Mouse (Mus musculus): ENCODE measurements around the gene Klhl10.

Gene Klhl10

DNA sequence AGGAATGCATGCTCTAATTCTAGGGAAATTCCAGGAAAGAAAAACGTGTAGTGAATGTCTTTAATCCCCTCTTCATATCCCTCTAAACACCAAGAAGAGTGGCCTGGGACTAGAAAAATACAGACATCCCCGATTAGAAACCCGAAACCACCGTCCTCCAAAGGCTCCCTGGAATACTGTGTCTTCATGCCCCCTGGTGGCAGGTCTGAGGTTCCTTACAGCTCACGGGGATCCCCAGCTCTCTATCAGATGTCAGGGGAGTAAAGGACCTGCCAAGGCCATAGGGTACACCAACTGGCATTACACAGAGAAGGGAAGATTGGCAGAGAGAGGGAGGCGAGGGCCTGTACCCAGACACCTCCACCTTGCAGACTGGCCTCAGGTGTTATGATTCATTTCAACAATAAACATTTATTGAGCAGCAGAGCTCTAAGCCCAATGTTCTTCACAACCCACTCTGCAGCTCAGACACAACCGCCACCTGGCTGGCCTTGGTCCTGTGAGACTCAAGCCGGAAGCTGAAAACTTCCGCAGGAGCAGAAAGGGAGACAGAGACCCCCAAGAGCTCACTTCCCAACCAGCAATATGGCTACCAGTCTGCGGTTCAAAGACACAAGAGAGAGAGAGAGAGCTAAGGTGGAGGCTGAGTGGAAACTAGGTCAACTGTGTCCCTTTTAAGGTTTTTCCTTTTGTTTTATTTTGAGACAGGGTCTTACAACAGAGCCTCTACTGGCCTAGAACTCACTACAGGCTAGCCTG is 33.5 kb upstream of the Klhl10 start:
- intact Hi-C loops (cut with DNase I) = loop anchor here (2.0 kb wide), 1 partner anchor 45 kb away; no protein-coding TSS in a partner anchor

DNA sequence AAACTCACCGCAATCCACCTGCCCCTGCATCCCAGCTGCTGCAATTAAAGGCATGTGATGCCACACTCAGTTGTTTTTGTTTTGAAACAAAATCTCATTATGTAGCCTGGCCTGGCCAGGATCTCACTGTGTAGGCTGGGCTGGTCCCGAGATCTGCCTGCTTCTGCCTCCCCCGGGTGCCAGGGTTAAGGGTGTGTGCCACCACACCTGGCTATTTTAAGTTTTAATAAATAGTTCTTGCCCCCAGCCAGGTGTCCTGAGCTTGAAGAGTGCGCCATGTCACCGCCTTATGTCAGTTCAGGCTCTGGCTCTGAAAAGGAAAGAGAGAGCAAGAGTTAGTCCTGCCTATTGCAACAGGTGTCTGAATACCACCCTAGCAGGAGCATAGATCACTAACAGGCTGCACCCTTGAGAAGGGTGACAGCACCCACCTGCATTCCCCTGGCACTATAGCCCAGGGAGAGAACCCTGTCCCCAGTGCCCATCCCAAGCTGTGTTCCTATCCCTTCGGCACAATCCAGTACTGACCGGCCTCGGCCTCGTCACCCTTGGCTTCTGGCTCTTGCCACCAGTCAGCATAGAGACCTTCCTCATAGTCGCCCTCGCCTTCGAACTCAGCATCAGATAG is 32.8 kb upstream of the Klhl10 start:
- intact Hi-C loops (cut with DNase I) = loop anchor here (2.0 kb wide), 1 partner anchor 46 kb away; no protein-coding TSS in a partner anchor

DNA sequence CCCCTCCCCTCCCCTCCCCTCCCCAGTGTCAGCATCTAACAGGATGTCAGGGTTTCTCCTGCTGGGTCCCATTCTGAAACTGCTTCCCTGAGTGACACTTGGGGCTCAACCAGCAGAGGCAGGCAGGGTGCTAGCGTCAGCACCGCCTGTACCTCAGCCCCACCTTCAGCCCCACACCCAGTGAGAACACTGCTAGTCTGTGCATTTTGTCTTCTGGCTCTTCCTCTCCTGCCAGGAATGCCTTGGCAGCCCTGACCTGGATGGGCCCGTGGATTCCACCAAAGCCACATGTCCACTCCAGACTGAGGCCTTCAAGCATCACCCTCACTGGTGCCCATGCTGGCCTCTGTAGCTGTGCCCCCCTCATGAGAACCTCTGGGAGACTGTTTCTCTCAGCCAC is 32.0 kb upstream of the Klhl10 start:
- intact Hi-C loops (cut with DNase I) = loop anchor here (2.0 kb wide), 1 partner anchor 47 kb away; no protein-coding TSS in a partner anchor

DNA sequence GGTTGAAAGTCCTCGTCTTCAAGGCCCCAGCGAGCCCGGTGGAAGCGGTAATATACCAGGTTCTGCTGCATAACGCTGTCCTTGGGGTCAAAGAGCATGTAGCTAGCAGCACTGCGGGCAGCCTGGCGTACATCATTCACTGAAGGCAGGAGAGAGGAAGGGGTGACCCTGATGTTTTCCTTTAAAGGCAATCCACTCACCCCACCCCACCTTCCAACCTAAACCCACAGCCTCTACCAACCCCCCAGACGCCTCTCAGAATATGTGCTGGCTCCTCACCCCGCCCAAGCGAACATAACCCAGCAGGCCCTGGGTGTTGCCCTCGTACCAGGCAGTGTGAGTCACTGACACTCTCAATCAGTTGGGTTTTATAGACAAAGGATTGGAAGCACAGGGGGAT is 30.0 kb upstream of the Klhl10 start:
- intact Hi-C loops (cut with DNase I) = no loop called here

DNA sequence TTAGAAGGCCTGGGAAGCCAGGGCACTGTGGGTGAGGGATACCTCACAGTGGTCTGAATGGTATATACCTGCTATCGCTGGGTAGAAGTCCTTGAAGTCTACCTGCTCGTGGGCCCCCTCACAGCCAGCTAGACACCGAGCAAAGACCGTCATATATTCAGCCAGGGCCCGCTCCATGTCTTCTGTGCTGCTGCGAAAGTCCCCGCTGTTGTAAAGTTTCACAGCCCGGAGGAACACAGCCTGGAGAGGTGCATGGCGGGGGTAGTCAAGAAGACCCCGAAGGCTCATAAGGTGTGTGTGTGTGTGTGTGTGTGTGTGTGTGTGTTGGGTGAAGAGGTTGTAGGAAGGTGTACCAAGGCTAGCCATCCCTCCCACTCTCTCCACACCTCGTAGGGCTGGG is 28.2 kb upstream of the Klhl10 start:
- intact Hi-C loops (cut with DNase I) = no loop called here

DNA sequence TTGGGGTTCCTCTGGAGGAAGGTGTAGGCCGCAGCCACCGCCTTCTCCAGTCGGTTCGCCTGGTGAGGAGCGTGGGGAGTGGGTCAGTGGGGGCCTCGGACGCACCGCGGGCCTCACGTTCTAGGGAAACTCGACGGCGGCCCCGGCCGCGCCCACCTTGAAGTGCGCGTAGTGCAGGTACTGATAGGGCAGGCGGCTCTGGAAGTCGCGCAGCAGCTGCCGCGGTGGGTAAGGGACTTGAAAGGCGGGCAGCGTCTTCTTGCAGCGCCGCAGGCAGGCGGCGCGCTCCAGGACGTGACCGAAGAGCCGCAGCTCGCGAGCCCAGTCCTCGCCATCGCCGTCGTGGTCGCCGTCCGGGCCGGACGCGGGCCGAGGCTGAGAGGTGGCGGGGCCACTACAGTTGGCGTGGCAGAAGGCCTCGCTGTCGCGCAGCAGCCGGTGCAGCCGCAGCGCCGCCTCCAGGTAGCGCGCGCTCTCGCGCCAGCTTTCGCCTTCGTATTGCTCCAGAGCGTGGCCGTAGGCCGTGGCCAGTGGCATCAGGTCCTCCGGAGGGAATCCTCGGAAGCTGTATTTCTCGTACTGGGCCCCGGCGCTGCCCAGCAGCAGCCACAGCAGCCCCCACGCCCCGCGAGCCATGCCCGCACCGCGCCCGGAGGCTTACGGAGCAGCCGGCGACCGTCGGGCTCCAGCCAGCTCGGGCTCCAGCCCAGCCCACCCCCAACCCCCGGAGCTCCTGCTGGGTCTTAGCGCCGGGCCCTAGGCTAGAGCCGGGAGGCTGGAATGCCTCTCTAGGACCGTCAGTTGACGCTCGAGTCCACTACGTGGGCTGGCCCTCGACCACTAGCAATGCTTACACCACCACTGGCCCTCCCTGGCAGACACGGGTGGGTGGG is 27.4 kb upstream of the Klhl10 start, which contains the start of gene P3h4:
Gene P3h4, minus strand, starts transcription at position 816 of the 893 bp plus-strand sequence.
- intact Hi-C loops (cut with DNase I) = no loop called here

DNA sequence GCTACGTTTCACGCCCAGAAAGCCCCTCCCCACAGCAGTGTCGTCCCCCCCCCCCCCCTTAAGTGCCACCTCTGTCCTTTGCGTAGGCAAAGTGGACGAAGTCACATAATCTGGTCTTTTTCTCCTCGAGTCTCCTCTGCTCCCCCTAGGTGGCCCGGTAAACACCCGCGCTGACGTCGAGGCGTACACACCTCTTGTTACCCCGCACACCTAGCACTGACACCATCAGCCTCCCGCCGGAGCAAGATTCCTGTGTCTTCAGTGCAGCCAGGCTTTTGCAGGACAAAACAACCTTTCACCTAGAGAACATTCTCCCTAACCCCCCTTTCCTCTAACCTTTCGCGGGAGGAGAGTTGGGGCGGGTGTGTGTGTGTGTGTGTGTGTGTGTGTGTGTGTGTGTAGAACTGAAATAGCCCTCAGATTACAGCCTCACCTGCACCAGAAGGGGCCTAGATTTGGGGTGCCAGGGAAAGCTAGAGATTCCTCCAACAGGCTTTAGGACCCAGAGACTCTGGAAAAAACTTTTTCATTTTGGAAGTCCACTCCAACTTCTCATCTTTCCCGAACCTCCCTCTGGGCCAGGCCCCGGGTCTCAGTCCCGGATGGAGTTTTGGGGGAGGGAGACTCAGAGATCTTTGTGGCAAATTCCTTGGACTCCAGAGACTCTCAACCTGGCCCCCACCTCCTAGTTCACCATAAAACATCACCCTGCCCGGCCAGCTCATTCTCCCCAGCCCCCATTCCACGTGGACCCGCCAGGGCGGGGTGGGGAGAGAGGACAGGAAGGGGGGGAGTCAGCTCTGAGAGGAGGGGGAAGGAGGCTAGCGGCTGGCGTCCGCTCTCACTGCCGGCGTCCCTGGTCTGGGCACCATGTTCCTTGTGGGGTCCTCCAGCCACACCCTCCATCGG is 26.5 kb upstream of the Klhl10 start, which contains the start of gene Fkbp10:
Gene Fkbp10, plus strand, starts transcription at position 784 of the 909 bp plus-strand sequence.
- intact Hi-C loops (cut with DNase I) = no loop called here

DNA sequence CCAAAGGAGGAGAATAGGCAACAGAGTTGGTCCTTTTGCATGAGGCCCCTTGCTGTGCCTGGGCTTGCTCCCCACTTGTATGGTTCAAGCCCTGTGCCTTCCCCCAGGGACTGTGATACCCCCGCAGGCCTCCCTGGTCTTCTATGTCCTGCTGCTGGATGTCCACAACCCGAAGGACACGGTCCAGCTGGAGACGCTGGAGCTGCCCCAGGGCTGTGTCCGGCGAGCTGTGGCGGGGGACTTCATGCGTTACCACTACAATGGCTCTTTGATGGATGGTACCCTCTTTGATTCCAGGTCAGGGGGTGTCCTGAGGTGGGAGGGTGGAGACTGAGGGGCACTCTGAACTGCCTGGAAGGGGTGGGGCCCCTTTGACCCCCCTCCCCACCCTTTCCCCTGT is 20.2 kb upstream of the Klhl10 start:
- intact Hi-C loops (cut with DNase I) = no loop called here

DNA sequence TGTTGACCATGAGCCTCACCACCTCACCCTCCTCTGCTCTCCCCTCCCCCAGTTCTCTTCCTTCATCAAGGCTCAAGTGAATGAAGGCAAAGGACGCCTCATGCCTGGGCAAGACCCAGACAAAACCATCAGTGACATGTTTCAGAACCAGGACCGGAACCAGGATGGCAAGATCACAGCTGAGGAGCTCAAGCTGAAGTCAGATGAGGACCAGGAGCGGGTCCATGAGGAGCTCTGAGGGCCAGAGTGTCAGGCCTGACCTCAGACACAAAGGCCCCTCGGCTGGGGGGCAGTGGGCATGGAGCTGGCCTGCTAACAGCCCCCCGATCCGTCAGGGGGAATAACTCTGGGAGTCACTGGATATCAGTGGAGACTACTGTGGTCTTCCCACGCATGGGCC is 17.9 kb upstream of the Klhl10 start:
- intact Hi-C loops (cut with DNase I) = no loop called here

DNA sequence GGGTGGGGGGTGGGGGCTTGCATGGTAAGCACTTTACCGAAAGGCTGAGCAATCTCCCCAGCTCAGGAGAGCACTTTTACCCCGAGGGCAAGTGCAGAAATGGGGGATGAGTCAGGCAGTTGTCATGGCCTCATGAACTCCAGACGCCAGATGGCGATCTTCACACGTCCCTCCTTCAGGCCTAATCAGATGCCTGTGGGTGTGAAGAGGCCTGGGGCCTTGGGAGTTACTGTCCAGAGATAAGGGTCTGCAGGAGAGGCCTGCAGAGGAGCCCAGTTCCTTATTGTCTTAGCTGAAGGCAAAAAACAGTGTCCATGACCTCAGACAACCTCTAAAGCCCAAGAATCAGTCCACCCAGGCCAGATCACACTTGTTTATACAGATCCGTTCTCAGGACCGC is 15.9 kb upstream of the Klhl10 start:
- intact Hi-C loops (cut with DNase I) = loop anchor here (2.0 to 5.0 kb wide), 3 partner anchors 46 to 275 kb away; partner anchors contain the start of gene Klhl11

DNA sequence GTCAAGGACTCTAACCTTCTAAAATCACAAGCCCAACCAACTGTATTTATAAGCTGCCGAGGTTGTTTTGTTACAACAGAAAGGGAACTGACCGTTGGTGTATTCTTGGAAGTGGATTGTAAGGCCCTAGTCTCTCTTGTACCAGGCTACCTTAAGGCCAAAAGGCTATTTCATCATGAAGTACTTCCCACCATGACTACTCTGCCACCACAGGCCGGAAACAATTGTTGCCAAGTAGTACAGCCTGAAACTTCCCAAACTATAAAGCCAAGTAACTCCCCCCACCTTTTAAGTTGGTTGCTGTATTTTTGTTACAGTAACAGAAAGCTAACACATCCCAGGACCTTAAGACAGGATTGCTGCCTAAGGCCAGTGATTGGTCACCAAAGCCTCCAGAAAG is 14.9 kb upstream of the Klhl10 start:
- intact Hi-C loops (cut with DNase I) = loop anchor here (2.0 to 5.0 kb wide), 3 partner anchors 45 to 274 kb away; partner anchors contain the start of gene Klhl11

DNA sequence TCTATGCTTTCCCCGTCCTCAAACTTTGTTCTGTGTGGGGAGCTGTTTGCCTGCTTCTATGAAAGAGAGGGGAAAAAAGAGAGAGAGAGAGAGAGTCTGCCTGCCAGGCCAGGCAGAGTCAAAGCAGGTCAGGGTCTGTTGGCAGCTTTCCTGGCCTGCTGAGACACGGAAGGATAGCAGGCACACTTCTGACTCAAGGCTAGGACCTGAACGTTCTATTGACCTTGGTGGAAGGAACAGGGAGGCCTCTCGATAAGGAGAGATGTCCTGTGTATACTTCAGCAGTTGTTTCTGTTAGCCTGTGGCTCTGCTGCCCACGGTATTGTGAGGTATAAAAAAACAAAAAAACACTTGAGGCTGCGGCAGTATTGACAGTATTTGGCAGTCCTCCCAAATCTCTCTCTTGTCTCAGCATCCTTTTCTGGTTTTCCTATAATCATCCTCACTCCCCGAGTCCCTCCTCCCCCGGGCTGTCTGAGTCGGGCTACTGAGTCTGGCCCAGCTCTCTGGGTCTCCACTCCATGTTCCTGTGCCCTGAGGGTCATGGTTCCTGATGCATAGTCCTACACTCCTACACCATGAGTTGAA is 13.0 kb upstream of the Klhl10 start:
- intact Hi-C loops (cut with DNase I) = loop anchor here (5.0 kb wide), 2 partner anchors 44 to 129 kb away; partner anchors contain the start of gene Klhl11

DNA sequence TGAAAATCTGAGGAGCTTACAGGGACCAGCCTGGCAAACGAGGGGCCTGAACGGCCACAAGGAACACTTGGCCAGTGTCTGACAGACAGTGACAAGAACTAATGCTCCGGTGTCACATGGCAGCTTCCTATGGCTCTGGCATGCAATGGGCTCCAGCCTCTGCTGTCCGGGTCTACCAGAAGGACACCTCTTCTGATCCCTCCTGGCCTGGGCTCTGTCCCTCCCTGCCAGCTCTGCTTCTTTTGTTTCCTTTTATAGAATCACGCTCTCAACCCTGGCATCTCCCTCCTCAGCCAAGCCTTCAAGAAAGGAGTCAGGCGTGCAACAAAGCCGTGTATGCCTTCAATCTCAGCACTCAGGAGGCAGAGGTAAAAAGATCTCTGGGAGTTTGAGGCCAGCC is 11.7 kb upstream of the Klhl10 start:
- intact Hi-C loops (cut with DNase I) = no loop called here

DNA sequence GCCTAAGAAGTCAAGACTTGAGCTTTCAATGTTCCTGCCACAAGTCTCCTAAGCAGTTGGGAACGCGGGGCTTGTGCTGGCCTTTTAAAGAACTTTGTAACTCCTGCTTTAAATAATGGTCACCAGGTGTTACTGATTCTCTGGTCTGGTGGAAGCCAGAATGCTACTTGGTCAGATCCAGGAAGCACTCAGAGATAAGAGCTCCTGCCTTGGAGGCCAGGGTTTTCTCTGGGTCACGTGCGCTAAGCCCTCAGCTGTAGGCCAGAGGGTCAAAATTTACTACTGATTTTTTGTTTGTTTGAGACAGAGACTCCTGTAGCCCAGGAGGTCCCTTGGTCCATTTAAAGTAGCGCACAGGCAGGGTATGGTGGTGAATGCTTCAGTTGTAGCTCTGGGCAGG is 9.7 kb upstream of the Klhl10 start:
- intact Hi-C loops (cut with DNase I) = no loop called here

DNA sequence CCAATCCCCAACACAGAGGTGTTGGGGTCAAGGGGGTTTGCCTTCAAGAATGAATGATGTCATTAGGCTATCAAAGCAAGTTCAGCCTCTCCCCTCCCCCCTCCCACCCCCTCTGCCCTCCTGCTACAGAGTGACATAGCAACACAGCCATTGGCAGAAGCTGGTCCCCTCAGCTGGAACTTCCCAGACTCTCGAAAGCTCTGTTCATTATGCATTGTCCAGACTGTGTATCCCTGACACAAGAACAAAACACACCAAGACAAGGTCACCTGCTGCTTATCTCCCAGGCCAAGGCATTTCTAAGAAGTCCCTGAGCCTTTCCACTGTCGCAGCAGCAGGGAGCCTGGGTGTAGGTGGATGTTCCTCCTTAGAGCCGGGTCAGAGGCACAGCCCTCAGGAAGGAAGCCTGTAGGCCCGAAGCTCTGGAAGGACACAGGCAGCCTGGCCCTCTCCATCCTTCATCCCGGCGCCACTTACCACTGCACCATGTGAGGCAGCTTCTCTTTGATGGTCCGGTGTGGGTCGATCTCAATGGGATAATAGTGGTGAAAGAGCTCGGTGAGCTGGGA is 6.0 kb upstream of the Klhl10 start:
- intact Hi-C loops (cut with DNase I) = no loop called here

DNA sequence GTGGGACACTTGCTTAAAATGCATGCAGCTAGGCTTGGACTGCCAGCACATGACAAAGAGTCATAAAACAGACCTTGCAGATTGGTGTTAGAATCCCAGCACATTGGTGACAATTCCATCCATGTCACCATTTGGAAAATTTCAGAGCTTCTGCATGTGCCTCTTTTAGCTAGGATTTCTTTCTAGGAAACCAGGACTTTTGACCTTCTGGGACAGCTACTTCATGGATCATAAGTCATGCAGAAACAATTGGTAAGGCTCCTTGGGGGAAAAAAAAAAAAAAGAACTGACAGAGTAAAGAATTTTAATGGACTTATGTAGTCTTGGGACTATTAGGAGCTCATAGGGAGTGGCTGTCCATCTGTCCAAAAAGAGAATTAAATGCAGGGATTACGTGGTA is 3.8 kb upstream of the Klhl10 start:
- intact Hi-C loops (cut with DNase I) = no loop called here

DNA sequence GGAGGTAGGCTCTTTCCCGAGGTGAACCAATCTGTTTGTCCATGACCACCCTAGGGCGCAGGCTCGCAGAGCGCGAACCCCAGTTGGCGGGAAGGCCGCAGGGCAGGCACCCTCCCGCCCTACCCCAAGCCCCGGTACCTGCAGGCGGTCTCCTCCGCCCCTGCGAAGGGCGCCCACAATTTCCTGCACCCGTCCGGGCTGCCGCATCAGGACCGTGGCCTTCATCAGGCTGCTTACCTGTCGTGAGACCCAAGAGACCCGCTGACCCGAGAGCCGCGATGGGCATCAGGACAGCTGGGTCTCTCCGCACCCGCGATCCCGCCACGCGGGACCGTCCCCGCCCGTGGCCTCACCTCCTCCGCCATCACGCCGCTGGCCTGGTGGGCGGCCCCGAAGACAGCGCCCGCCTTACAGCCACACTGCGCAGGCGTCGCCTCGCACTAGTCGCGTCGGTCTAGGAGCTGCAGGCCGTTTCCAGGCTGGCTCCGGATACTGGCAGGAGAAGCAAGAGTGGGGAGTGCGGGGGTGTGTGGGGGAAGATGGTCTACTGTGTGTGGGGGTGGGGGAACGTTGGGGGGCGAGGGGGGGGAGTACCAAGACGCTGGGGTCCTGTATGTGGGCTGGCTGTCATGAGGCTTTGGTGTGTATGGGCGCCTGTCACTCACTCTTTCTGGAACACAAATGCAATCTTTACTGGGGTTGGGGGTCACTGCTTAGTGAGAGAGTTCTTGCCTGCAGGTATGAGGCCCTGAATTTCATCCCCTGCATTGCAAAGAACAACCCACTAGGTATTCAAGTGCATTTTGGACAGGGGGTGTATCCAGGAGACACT is 810 bp upstream of the Klhl10 start:
- intact Hi-C loops (cut with DNase I) = no loop called here

DNA sequence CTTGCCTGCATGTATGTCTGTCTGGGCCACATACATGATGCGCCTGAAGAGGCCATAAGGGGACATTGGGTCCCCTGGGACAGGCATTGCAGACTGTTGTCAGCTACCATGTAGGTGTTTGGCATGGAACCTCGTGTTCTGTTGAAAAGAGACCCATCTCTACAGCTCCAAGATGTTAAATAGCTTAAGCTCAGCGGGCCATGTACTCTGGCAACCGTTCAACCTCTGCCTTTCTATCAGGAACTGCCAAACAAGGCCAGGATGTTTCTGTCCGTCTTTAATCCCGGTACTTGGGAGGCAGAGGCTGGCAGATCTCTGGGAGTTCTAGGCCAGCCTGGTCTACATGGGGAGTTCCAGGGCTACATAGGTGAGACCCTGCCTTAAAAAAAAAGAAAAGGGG is 908 bp downstream of the Klhl10 start:
- intact Hi-C loops (cut with DNase I) = no loop called here

DNA sequence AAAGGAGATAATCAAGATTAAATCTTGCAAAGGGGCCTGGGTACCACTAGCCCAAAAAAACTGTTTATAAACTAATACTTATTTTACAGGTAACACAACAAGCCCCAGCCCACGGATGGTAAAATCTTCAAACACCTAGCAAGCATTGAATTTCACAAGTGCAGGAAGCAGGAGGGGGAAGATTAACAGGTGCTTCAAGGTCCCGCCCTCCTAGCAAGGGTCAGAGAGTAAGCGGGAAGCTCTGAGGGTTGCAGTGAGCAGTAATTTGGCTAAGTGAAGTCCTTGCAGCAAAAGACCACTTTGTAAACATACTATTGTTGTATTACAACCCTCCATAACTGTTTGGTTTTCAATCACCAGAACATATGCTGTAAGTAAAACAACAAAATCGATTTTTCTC is 15.5 kb downstream of the Klhl10 start:
- intact Hi-C loops (cut with DNase I) = no loop called here
